Mouse (Mus musculus): ENCODE measurements around the gene Kif16b.

GRCm38 (mm10) chr2:142584851-142585737 lies 316.2 kb downstream of the Kif16b start:
- TF ChIP-seq CTCF (IDR thresholded peaks at IDR 0.05; ENCODE audit: low read depth): no peak
- TF ChIP-seq EP300 (IDR thresholded peaks at IDR 0.05; ENCODE audit: low read depth): no peak
